Mouse (Mus musculus): ENCODE results near the gene Cox10. TPM values are rescaled to one million over a fixed set of nuclear protein-coding genes. Genes with fewer than 3 reads are reported as not detected.

Cox10 gene
- polyA plus RNA-seq, 1 experiment, result 26.1 TPM

- TF ChIP-seq GATA1 (IDR thresholded peaks at IDR 0.05; ENCODE audit: borderline replicate concordance, low read length), result no peak
- TF ChIP-seq FLI1 (IDR thresholded peaks at IDR 0.05; ENCODE audit: low read length), result no peak
- H3K4me3 ChIP-seq (replicated peaks), result no peak overlapping the region
- H3K27me3 ChIP-seq (replicated peaks), result no peaks in the 10 kb centered on the region
- H3K9me3 ChIP-seq, result no peaks in the 10 kb centered on the region
- H3K36me3 ChIP-seq (replicated peaks; ENCODE audit: low read length), result peaks cover 18% of the 10 kb centered on the region
- peaks cover 57% of the 10 kb centered on the region for H3K4me1 ChIP-seq
These were observed 91.1 kb downstream of the Cox10 start for GRCm38 (mm10) chr11:63988031-63988665.

- Histone ChIP-seq H3K36me3 (replicated peaks; ENCODE audit: low read length) (peaks cover 10% of the 10 kb centered on the region), H3K4me3 (replicated peaks) (no peak overlapping the region), H3K4me1 (peaks cover 53% of the 10 kb centered on the region), H3K27me3 (replicated peaks) (no peaks in the 10 kb centered on the region), H3K9me3 (no peaks in the 10 kb centered on the region)
- TF ChIP-seq GATA1 (IDR thresholded peaks at IDR 0.05; ENCODE audit: borderline replicate concordance, low read length) (no peak), FLI1 (IDR thresholded peaks at IDR 0.05; ENCODE audit: low read length) (no peak)
These were observed 92.6 kb downstream of the Cox10 start for GRCm38 (mm10) chr11:63986710-63987109.

DNA sequence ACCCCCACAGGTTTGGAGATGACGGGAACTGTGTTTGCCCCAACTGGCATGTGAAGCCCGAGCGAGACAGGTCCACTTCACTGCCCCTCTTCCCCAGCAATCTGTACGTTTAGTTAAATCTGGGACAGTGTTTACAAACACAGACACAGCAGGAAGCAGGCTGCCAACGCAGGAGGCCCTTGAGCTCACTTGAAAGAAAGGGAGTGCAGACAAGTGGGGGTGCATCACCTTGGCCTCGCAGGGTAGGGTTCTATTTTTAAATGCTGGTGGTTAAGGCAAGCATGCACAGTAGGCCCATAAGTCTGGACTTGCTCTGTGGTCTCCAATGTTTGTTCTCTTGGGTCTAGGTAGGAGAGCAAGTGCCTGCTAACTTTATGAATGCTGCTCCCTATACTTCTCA, 93.8 kb downstream of the Cox10 start:
- Histone ChIP-seq H3K9me3 (no peaks in the 10 kb centered on the region), H3K36me3 (replicated peaks; ENCODE audit: low read length) (peaks cover 3% of the 10 kb centered on the region), H3K27me3 (replicated peaks) (no peaks in the 10 kb centered on the region), H3K4me1 (peaks cover 63% of the 10 kb centered on the region), H3K4me3 (replicated peaks) (no peak overlapping the region)
- TF ChIP-seq GATA1 (IDR thresholded peaks at IDR 0.05; ENCODE audit: borderline replicate concordance, low read length) (no peak), FLI1 (IDR thresholded peaks at IDR 0.05; ENCODE audit: low read length) (no peak)

- no peaks in the 10 kb centered on the region for H3K36me3 ChIP-seq (replicated peaks; ENCODE audit: low read length)
- H3K9me3 ChIP-seq, result no peaks in the 10 kb centered on the region
- no peak overlapping the region for H3K4me3 ChIP-seq (replicated peaks)
- no peaks in the 10 kb centered on the region for H3K27me3 ChIP-seq (replicated peaks)
- H3K4me1 ChIP-seq, result peaks cover 58% of the 10 kb centered on the region
- TF ChIP-seq FLI1 (IDR thresholded peaks at IDR 0.05; ENCODE audit: low read length), result no peak
- no peak for TF ChIP-seq GATA1 (IDR thresholded peaks at IDR 0.05; ENCODE audit: borderline replicate concordance, low read length)
These were observed 94.6 kb downstream of the Cox10 start for GRCm38 (mm10) chr11:63984622-63985168.

DNA sequence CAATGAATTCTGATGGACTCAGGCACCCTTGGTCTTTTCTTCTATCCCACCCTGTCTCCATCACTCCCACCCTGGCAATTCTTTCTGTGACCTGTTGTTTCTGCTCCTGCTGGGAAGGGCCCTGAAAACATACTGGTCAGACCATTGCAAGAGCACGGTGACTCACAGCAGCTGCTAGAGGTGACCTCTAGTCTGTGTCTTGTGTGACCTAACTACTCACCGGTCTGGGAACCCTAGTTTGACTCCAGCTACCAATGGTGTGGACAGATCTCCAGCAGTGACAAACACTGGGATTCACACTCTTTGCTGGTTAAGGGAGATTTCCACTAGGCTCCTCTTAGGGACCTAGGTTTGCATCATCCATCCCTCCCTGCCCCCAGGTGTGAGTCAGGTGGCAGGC, 101.5 kb downstream of the Cox10 start:
- H3K36me3 ChIP-seq (replicated peaks; ENCODE audit: low read length), result peaks cover 22% of the 10 kb centered on the region

DNA sequence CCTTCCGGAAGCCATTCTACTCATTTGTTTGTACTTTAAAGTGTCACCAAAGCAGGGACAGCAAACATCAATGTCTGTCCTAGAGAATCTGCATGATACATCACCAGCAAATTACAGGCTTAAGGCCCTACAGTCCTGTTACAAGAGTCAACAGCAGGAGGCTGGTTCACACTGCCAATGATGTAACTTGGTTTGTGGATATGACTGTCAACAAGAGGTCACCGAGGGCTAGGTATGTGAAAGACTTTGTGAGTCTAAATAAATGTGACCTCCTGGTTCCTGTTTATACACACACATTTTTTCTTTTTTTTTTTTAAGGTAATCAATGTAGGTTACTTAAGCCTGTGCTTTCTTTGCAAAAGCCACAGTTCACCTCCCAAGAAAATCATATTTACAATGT, 102.5 kb downstream of the Cox10 start:
- Histone ChIP-seq H3K9me3 (no peaks in the 10 kb centered on the region), H3K36me3 (replicated peaks; ENCODE audit: low read length) (peaks cover 30% of the 10 kb centered on the region), H3K27me3 (replicated peaks) (no peaks in the 10 kb centered on the region), H3K4me1 (peaks cover 65% of the 10 kb centered on the region), H3K4me3 (replicated peaks) (no peak overlapping the region)
- TF ChIP-seq FLI1 (IDR thresholded peaks at IDR 0.05; ENCODE audit: low read length), result no peak
- TF ChIP-seq GATA1 (IDR thresholded peaks at IDR 0.05; ENCODE audit: borderline replicate concordance, low read length), result no peak

More for the DNA sequence above, 101.5 kb downstream of the Cox10 start:
- TF ChIP-seq GATA1 (IDR thresholded peaks at IDR 0.05; ENCODE audit: borderline replicate concordance, low read length), result no peak
- H3K4me1 ChIP-seq, result peaks cover 65% of the 10 kb centered on the region
- no peaks in the 10 kb centered on the region for H3K27me3 ChIP-seq (replicated peaks)
- H3K9me3 ChIP-seq, result no peaks in the 10 kb centered on the region
- no peak overlapping the region for H3K4me3 ChIP-seq (replicated peaks)

DNA sequence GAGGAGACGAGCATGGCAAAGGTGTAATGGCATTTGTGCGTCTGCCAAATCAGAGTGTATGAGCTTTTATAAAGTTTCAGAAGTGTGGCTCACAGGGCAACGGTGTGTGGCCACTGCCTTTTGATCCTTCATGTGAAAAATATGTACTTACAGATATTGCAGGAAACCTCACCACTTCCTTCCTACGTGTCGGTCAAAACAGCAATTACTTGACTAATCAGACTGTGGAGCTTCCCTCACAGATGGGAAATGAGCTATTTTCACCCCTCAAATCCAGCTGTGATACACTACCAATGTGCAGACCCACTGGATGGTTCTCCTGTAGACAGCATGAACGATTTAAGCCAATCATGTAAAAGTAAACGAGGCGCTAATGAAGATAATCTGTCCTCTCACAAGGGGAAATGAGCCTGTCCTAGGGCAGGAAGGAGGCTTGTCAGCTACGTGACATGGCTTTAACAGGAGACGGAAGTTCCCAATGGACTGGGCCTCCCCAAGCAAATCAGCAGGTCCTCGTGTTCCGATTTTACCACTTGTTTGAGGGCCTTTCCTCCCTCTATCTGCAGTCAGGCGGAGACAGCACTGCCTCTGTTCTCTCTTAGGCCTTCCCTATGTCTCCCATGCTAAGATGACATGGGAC, 103.9 kb downstream of the Cox10 start:
- peaks cover 43% of the 10 kb centered on the region for H3K36me3 ChIP-seq (replicated peaks; ENCODE audit: low read length)
- no peaks in the 10 kb centered on the region for H3K27me3 ChIP-seq (replicated peaks)
- H3K4me1 ChIP-seq, result peaks cover 61% of the 10 kb centered on the region
- TF ChIP-seq FLI1 (IDR thresholded peaks at IDR 0.05; ENCODE audit: low read length) (no peak), GATA1 (IDR thresholded peaks at IDR 0.05; ENCODE audit: borderline replicate concordance, low read length) (no peak)
- H3K4me3 ChIP-seq (replicated peaks), result peak overlapping the region; percentile 5
- no peaks in the 10 kb centered on the region for H3K9me3 ChIP-seq

DNA sequence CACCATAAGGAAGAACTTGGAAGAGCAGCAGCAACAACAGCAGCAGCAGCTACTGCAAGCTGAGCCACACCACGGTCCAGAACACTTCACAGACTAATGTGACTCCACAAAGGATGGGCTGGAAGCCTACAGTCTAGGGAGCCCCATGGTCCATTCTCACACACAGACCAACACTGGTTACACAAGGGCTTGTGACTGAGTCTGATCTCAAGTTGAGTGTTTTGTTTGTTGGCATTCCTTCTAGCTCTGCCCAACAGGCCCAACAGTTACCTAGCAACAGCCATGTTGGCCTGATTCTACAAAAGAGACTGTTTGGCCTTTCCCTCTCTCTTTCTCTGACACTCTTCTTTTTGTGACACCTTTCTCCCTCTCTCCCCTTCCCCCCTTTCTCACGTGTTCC, 105.3 kb downstream of the Cox10 start:
- H3K36me3 ChIP-seq (replicated peaks; ENCODE audit: low read length), result peaks cover 43% of the 10 kb centered on the region

DNA sequence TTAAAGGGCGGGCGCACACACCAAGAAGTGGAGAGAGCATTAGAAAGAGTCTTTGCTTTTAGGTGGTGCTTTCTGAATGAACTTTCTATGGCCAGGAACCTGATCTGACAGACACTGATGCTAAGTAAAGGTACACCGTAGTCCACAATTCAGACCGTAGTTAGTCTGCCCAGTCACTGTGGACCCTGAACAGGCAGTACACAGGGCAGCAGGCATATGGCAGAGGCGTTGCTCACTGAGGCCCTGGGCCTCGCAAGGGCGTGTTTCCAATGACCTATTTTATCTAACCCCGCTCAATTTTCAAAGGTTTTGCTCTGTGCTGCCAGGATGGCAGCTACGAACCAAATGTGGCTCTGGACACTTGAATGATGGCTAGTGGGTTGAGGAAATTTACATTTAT, 107.8 kb downstream of the Cox10 start:
- Histone ChIP-seq H3K9me3 (no peaks in the 10 kb centered on the region), H3K4me1 (peaks cover 70% of the 10 kb centered on the region), H3K27me3 (replicated peaks) (no peaks in the 10 kb centered on the region), H3K36me3 (replicated peaks; ENCODE audit: low read length) (peaks cover 43% of the 10 kb centered on the region), H3K4me3 (replicated peaks) (no peak overlapping the region)
- TF ChIP-seq FLI1 (IDR thresholded peaks at IDR 0.05; ENCODE audit: low read length) (no peak), GATA1 (IDR thresholded peaks at IDR 0.05; ENCODE audit: borderline replicate concordance, low read length) (no peak)

More for the DNA sequence above, 105.3 kb downstream of the Cox10 start:
- Histone ChIP-seq H3K4me1 (peaks cover 68% of the 10 kb centered on the region), H3K27me3 (replicated peaks) (no peaks in the 10 kb centered on the region), H3K9me3 (no peaks in the 10 kb centered on the region), H3K4me3 (replicated peaks) (no peak overlapping the region)
- TF ChIP-seq FLI1 (IDR thresholded peaks at IDR 0.05; ENCODE audit: low read length) (no peak), GATA1 (IDR thresholded peaks at IDR 0.05; ENCODE audit: borderline replicate concordance, low read length) (no peak)

- Histone ChIP-seq H3K4me1 (peaks cover 70% of the 10 kb centered on the region), H3K27me3 (replicated peaks) (no peaks in the 10 kb centered on the region), H3K36me3 (replicated peaks; ENCODE audit: low read length) (peaks cover 38% of the 10 kb centered on the region), H3K4me3 (replicated peaks) (no peak overlapping the region), H3K9me3 (no peaks in the 10 kb centered on the region)
- no peak for TF ChIP-seq FLI1 (IDR thresholded peaks at IDR 0.05; ENCODE audit: low read length)
- no peak for TF ChIP-seq GATA1 (IDR thresholded peaks at IDR 0.05; ENCODE audit: borderline replicate concordance, low read length)
These were observed 108.5 kb downstream of the Cox10 start for GRCm38 (mm10) chr11:63970818-63971217.

Data from megakaryocyte, embryonic 14.5 days (primary cell).